Mouse (Mus musculus): ENCODE measurements at regions not wholly inside any gene's neighbourhood (a gene's known extent, or its start where the extent isn't known, plus 50 kb on each side); places are given as distances from the start of the nearest gene placed in this dataset.
"Not testable (repeated sequence)": the region's sequence is repeated elsewhere in the genome, so short reads cannot be mapped to it uniquely, and the experiment has no call there.

GRCm38 (mm10) chr12:29349146-29349850, 178.9 kb upstream of the Myt1l start:
- TF ChIP-seq CTCF (IDR thresholded peaks at IDR 0.05), result no peak
- no peak for ATAC-seq

DNA sequence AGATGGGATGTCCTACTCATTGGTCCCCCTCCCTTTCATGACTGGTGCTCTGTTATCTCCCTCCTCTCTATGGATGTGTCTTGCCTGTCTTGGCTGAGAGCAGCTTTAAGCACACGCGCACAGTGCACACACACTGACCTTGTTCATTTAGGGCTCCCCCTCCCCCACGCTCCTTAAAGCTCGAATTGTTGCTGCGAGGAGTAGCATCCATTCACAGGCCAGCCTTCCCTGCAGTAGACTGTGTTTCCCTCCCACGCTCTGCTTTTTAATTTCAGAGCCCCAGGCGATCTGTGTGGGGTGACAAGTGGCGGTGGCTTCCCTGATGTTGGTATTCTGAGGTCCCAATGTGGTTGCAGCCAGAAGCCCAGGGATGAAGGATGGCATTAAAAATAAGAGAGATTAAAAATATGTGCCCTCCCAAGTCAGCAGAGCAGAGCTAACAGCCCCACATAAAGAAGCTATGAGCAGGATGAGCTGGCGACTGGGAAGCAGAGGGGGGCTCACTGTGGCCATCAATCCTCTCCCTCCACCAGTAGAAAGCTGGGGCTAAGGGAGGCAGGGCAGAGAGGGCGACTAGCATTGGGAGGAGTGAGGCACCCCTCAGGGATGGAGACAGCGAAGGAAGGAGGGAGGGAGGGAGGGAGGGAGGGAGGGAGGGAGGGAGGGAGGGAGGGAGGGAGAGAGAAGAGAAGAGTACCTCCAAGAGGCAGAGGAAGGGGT, 174.2 kb upstream of the Myt1l start:
- ATAC-seq, result no peak
- TF ChIP-seq CTCF (IDR thresholded peaks at IDR 0.05), result no peak
- no peaks in the 10 kb centered on the region for H3K27me3 ChIP-seq
- ChIA-PET POLR2A (no interaction called here), CTCF (no interaction called here)
- no peak for DNase-seq (ENCODE audit: low read depth, low spot score)
- in situ Hi-C loops (cut with MboI; ENCODE audit: low pct_unique_long_range_greater_than_20kb), result no loop called here

More at GRCm38 (mm10) chr12:29349146-29349850, 178.9 kb upstream of the Myt1l start:
- POLR2A ChIA-PET, result no interaction called here
- in situ Hi-C loops (cut with MboI; ENCODE audit: low pct_unique_long_range_greater_than_20kb), result no loop called here
- CTCF ChIA-PET, result no interaction called here
- no peaks in the 10 kb centered on the region for H3K27me3 ChIP-seq
- no peak for DNase-seq (ENCODE audit: low read depth, low spot score)

DNA sequence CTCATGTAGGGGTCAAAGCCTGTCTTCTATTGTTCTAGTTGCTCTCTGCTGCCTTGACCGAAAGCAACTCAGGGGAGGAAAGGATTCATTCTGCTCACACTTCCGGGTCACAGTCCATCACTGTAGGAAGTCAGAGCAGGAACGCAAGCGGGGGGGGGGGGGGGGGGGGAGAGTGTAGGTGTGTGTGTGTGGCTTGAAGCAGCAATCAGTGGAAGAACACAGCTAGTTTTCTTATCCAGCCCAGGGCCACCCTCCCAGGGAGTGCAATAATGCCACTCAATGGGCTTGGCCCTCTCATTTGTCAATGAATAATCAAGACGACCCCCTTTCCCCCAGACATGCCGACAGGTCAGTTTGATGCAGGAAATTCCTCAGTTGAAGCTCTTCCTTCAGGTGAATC, 173.4 kb upstream of the Myt1l start:
- no peaks in the 10 kb centered on the region for H3K27me3 ChIP-seq
- in situ Hi-C loops (cut with MboI; ENCODE audit: low pct_unique_long_range_greater_than_20kb), result no loop called here
- no peak for DNase-seq (ENCODE audit: low read depth, low spot score)
- ATAC-seq, result no peak
- POLR2A ChIA-PET, result no interaction called here
- CTCF ChIA-PET, result no interaction called here
- TF ChIP-seq CTCF (IDR thresholded peaks at IDR 0.05), result no peak

DNA sequence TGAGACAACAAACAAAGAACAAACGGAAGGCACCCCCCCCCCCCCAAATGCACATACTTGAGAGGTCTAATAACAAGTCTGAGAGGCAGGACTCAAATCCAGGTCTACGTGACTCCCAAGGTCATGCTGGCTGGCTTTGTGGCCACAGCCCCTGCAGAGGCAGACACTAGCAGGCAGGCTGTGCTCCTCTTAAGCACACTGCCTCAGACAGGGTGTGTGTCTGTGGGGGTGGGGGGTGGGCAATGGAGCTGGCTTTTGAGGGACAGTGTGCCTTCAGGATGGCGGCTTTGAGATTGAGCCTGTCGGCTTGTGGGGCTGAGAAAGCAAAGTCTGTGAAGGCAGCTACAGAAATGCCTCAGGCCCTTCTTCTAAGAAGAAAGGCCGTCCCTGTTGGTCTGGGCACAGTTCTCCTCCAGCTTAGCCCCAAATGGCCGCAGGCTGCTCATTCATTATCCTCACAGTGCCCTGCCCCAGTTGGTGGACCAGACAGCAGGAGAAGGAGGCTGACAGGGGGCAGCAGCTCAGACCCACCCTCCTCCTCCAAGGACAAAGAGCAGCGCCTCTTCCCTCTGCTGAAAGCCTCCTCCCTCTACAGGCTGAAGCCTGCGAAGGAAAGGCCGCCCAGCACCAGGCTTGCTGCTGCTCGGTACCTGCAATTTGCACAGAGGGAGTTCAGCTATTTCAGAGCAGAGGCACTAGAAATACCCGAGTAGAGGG, 171.3 kb upstream of the Myt1l start:
- no peaks in the 10 kb centered on the region for H3K27me3 ChIP-seq
- TF ChIP-seq CTCF (IDR thresholded peaks at IDR 0.05), result no peak
- CTCF ChIA-PET, result no interaction called here
- POLR2A ChIA-PET, result no interaction called here
- ATAC-seq, result no peak
- DNase-seq (ENCODE audit: low read depth, low spot score), result no peak
- in situ Hi-C loops (cut with MboI; ENCODE audit: low pct_unique_long_range_greater_than_20kb), result no loop called here

GRCm38 (mm10) chr12:29361236-29361635, 166.9 kb upstream of the Myt1l start:
- DNase-seq (ENCODE audit: low read depth, low spot score) (no peak), ATAC-seq (no peak)
- POLR2A ChIA-PET, result no interaction called here
- CTCF ChIA-PET, result no interaction called here
- H3K27me3 ChIP-seq, result no peaks in the 10 kb centered on the region
- in situ Hi-C loops (cut with MboI; ENCODE audit: low pct_unique_long_range_greater_than_20kb), result no loop called here
- no peak for TF ChIP-seq CTCF (IDR thresholded peaks at IDR 0.05)

DNA sequence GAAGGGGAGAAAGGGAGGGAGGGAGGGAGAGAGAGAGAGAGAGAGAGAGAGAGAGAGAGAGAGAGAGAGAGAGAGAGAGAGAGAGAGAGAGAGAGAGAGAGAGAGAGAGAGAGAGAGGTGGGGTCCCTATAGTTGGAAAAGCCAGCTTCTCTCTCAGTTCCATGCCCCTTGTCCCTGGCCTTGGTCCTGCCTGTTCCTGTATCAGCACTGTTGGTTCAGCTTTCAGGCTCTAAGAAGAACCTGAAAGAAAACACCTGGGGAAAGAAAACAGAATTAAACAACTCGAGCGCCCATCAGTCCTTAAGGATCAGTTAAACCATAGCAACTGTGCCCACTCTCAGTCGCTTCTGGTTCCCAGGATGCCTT, 160.5 kb upstream of the Myt1l start:
- H3K27me3 ChIP-seq; DNase-seq (ENCODE audit: low read depth, low spot score); POLR2A ChIA-PET; in situ Hi-C loops (cut with MboI; ENCODE audit: low pct_unique_long_range_greater_than_20kb); CTCF ChIA-PET; ATAC-seq: not testable (repeated sequence)

- no peak for ATAC-seq
- ChIA-PET CTCF (no interaction called here), POLR2A (no interaction called here)
- DNase-seq (ENCODE audit: low read depth, low spot score), result no peak
- in situ Hi-C loops (cut with MboI; ENCODE audit: low pct_unique_long_range_greater_than_20kb), result no loop called here
- H3K27me3 ChIP-seq, result no peaks in the 10 kb centered on the region
- no peak for TF ChIP-seq CTCF (IDR thresholded peaks at IDR 0.05)
Measured at GRCm38 (mm10) chr12:29368107-29368819, 159.9 kb upstream of the Myt1l start.

DNA sequence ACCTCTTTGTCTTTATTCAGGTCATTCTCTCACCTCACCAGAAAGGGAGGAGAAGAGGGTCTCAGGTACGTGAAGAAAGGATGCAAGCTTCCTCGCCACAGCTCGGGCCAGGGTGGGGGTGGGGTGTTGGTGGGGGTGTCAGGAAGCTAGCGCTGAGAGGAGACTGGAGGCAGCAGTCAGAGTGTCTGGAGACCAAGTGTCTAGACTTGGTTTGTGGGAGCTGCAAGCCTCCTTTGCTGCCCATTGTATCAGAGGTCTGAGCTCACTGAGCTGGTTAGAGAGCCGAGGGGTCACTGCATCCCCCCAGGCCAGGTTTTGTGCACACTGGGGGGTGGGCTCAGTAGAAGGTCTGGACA, 159.4 kb upstream of the Myt1l start:
- DNase-seq (ENCODE audit: low read depth, low spot score), result no peak
- ATAC-seq, result no peak
- POLR2A ChIA-PET, result no interaction called here
- CTCF ChIA-PET, result no interaction called here
- in situ Hi-C loops (cut with MboI; ENCODE audit: low pct_unique_long_range_greater_than_20kb), result no loop called here
- TF ChIP-seq CTCF (IDR thresholded peaks at IDR 0.05), result no peak
- H3K27me3 ChIP-seq, result no peaks in the 10 kb centered on the region

GRCm38 (mm10) chr12:29391756-29392155, 136.4 kb upstream of the Myt1l start:
- POLR2A ChIA-PET, result no interaction called here
- no peak for DNase-seq (ENCODE audit: low read depth, low spot score)
- H3K27me3 ChIP-seq, result no peaks in the 10 kb centered on the region
- CTCF ChIA-PET, result no interaction called here
- no peak for TF ChIP-seq CTCF (IDR thresholded peaks at IDR 0.05)
- in situ Hi-C loops (cut with MboI; ENCODE audit: low pct_unique_long_range_greater_than_20kb), result no loop called here
- ATAC-seq, result no peak

DNA sequence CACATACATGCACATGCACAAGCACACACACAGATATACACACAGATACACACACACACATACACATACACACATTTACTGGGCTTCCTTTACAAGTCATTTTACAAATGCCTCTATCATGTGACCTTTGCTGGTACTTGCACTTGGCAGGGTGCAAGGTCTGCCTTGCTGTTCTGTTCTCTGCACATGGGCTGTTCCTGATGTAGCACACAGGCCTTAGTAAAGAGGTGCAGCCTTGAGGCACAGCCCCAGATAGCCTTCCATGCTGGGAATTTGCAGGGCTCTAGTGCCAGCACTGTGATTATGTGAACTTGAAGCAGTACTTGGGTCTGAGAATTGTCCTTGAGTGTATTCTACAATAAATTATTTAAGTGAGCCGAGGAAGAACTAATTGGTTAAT, 133.9 kb upstream of the Myt1l start:
- no peak for ATAC-seq
- POLR2A ChIA-PET, result no interaction called here

DNA sequence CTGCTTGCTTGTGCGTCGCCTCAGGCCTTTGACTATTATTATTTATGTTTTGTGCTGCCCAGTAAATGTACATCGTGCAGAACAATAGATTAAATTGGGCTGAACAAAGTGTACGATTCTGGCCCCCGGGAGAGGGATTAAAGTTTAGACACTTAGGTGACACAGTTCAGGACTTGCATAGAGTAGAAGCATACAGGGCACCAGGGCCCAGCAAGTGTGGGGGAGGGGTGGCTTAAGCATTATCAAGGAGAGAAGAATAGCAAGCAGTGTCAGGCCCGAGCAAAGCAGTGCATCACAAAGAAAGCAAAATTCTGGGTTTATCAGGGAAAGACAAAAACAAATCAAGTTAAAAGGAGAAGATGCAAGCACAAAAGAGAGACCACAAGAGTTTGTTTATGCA, 133.3 kb upstream of the Myt1l start:
- ChIA-PET POLR2A (no interaction called here), CTCF (interaction anchor here (1.6 kb wide), 1 partner anchor 19 kb away, joined by 4 read pairs; no protein-coding TSS in a partner anchor)
- DNase-seq (ENCODE audit: low read depth, low spot score), result no peak
- in situ Hi-C loops (cut with MboI; ENCODE audit: low pct_unique_long_range_greater_than_20kb), result no loop called here
- H3K27me3 ChIP-seq, result no peaks in the 10 kb centered on the region
- TF ChIP-seq CTCF (IDR thresholded peaks at IDR 0.05), result no peak
- ATAC-seq, result no peak

More for the DNA sequence above, 133.9 kb upstream of the Myt1l start:
- DNase-seq (ENCODE audit: low read depth, low spot score), result no peak
- no peaks in the 10 kb centered on the region for H3K27me3 ChIP-seq
- no peak for TF ChIP-seq CTCF (IDR thresholded peaks at IDR 0.05)
- CTCF ChIA-PET, result interaction anchor here (1.6 kb wide), 1 partner anchor 19 kb away, joined by 4 read pairs; no protein-coding TSS in a partner anchor
- in situ Hi-C loops (cut with MboI; ENCODE audit: low pct_unique_long_range_greater_than_20kb), result no loop called here

Measured in Patski (cell line).